Mouse (Mus musculus) layer of hippocampus, postnatal 10 days (tissue): Measurements from ENCODE around the gene Cenpa. TPM values are rescaled to one million over a fixed set of nuclear protein-coding genes. Genes with fewer than 3 reads are reported as not detected.

Experiments used
- DNase-seq, 2 experiments: peaks; one replicate each; pipeline ENCODE4 v3.0.0; 2021; ENCODE audit warnings: low spot score in 2 of 2
- total RNA-seq, 2 experiments: library from RNA; stranded (reverse); gene quantifications; 2 replicates each; pipeline ENCODE4 v1.2.3; 2021

Cenpa gene
- total RNA-seq, 2 experiments from 2014 or later: 9.3 to 10.4 TPM

DNA sequence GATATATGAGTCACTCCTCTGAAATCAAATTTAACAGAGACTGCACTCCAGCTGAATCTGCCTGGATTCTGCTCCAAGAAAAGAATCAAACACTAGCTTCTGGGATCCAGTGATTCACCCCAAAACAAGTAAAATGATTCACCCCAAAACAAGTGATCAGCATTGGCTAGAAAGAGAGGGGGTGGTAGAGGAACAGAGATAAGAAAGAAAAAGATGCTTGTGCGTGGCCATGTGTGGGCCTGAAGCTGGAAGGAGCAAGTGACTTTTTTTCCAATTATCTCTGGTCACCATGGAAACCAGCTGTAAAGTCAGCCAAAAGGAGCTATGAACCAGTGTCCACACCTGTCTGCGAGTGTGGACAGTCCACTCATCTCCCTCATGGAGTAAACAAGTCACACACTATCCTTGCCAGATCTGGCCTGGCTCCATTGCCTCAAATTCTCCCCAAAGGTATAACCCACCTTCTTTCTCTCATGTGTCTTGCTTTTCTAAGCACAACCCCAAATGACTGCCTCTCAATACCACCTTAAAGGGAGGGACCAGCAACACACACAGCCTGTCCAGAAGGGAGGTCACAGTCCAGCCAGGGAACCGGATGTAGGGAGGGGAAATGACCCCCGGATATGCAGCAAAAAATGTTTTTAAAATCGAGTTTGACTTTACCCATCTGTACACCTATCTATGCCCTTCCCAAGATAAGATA lies 22.9 kb upstream of the Cenpa start:
- DNase-seq: no peak

DNA sequence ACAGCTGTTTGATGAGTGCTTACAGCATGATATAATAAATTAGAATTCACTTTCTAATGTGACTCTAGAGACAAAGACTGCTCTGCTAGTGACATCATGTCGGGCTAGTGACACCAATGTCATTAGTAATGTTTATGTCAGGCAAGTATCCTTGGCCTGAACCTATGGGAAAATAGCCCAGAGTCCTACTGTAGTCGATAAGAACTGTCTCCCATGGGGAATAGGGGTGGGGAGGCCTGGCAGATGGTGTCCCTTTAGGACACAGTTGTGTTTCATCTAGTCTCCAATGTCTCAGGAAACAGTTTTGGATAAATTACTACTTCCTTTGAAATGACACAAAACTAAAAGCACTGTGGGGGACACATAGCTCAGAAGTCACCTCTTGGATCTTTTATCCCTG lies 20.5 kb upstream of the Cenpa start:
- no peak for DNase-seq

GRCm38 (mm10) chr5:30647396-30647795 lies 19.2 kb upstream of the Cenpa start:
- no peak for DNase-seq

DNA sequence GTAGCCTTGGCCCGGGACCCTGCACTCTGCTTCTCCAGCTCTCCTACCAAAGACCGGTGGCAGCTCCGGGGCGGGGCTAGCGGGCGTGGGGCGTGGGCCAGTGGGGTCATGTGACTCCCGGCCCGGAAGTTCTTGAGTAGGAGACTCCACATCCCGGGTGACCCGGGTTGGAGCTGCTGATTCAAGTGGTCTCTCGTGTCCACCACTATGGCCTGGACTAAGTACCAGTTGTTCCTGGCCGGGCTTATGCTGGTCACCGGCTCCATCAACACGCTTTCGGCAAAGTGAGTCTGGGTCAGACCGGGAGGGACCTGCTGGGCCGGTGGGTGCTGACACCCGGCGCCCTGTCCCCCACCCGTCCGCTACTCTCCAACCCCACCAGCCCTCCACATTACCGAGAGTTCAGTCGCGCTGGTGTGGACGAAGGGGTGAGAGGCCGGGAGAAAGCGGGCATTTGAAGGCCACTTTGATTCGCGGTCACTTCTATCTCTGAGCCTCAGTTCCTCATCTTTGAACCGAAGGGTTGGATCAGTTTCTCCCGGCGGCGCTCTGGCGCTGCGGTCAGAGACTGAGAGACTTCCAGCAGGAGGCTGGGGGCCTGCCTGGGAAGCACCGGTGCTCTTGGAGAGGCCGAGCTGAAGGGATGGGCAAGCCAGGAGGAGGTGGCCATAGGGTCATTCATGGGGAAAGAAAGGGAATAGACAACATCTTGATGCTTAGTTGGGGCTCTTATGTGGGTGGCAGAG lies 18.6 kb upstream of the Cenpa start, which contains the start of gene Slc35f6:
Slc35f6 (plus strand) TSS at position 119 of the 746 bp plus-strand sequence.
- DNase-seq: peak; percentile 90 to 95

DNA sequence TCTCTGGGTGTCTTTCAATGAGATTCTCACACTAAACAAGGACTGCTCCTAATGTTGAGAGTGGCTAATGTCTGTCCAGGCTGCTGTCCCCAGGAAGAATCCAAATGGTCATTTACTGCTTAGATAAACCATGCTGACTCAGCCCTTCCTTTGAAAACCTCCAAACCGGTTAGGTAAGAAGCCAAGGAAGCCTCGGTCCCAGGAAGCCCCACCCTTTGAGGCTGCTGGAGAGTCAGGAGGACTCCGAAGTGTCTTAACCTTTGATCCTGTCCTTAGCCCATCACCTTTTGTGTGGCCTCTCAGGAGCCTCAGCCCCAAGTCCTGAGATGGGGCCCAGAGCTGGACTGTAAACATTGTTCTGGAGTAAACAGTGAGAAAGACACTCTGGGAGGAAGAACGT lies 17.0 kb upstream of the Cenpa start:
- no peak for DNase-seq

- peak in 1 of 2 experiments; percentile 22 for DNase-seq
Measured at GRCm38 (mm10) chr5:30650756-30651155, 15.8 kb upstream of the Cenpa start.

DNA sequence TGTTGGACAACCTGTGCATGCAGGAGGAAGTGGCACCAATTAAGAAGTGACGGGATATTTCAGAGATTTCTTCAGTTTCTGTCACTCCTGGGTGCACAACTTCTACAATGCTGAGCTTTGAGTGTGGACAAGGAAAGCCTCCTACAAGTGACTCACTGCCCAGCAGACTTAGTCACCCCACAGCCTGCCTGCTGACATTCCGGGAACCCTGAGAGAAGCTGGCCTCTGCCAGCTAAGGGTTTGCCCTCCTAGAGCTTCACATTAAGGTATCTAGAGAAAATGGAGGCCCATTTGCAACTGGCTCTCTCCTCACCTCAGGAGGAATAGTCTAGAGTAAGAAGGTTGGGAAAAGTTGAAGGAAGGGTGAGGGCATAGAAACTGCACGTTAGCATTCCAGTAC lies 15.0 kb upstream of the Cenpa start:
- no peak for DNase-seq

- no peak for DNase-seq
Measured at GRCm38 (mm10) chr5:30653246-30653645, 13.3 kb upstream of the Cenpa start.

- no peak for DNase-seq
Measured at GRCm38 (mm10) chr5:30655042-30655441, 11.5 kb upstream of the Cenpa start.

DNA sequence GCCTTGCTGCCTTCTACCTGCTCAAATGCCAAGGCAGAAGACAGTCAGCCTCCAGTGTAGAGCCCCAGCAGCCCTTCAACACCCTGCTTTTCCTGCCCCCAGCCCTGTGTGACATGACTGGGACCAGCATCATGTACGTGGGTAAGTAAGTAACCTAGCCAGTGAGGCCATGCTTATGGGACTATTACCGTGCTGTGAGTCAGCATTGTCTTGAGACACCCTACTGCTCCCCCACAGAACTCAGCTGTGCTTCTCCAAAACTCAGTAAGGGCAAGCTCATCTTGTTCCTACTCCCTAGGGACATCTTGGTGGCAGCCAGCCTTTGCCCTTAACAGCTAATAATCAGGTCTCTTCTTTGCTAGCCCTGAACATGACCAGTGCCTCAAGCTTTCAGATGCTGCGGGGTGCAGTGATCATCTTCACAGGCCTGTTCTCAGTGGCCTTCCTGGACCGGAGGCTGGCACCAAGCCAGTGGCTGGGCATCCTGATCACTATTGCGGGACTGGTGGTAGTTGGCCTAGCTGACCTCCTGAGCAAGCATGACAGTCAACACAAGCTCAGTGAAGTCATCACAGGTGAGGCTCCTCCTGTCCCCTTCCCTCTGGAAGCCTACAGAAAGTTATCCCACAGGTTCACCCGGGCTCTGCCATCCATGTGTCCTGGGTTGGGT lies 10.9 kb upstream of the Cenpa start:
- DNase-seq: no peak

DNA sequence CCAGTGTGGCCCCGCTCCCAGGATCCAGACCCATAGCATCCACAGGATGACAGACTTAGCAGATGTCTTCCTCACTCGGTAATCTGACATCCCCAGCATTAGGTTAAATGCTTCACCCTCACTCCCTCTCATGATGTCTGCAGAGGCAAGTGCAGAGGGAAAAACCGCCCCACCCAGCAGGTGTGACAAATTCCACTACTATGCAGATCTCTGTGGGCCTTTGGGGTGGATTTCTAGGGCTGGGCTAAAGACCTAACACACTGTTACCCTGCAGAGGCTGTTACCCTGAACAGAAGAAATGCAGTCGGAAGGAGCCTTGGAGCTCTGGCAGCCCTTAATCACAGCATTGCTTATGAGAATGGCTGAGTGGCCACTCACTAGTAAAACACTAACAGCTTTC lies 7.5 kb upstream of the Cenpa start:
- DNase-seq: no peak

DNA sequence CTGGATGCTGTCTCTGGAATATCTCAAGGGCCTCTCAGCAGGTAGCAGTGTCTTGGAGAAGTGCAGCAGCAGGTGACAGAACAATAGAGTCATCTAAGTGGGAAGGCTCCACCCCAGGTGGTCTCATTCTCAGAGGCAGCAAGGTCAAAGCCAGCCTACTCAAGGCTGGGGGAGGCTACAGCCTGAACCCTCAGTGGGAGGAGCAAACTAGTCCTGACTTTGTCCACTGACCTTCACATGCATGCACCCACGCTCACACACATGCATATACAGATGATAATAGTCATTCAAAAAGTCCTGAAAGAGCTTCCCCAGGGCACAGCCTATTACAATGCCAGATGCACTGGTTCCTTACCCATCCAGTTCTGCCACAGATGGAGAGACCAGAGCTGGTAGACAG lies 6.3 kb upstream of the Cenpa start:
- DNase-seq: no peak

- DNase-seq: no peak
Measured at GRCm38 (mm10) chr5:30660813-30661212, 5.8 kb upstream of the Cenpa start.

- no peak for DNase-seq
Measured at GRCm38 (mm10) chr5:30665360-30665759, 1.2 kb upstream of the Cenpa start.

DNA sequence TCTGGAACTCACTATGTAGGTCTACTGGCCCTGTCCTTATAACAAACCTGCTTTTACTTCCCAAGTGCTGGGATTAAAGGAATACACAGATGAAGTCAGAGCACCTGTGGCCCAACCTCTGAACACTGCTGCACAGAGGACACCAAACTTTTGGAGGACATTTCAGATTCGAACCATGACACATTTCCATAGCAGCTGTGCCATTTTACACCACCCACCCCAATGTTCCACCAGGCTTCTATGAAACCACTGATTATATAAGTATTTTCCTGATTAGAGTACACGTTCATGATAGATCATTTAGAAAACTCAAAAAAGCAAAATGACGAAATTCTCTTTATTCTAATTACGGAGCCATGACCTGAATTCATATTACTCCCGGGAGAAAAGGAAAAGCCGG lies 609 bp upstream of the Cenpa start:
- DNase-seq: no peak

GRCm38 (mm10) chr5:30667215-30667614 lies 638 bp downstream of the Cenpa start:
- no peak for DNase-seq

DNA sequence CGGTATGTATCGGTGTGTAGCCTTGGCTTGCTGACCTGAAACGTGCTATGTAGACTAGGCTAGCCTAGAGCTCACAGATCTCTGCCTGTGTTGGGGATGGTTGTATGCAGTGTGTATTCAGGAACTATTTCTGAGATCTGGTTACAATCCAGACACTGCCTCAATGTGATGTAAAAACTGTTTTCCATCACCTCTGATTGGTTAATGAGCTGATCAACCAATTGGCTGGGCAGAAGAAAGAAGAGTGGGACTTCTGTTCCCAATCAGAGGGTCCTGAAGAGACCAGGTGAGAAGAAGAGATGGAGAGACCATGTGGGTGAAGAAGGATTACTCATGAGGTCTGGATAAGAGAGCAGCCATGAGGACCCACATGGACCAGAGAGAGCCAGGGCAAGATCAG lies 1.1 kb downstream of the Cenpa start:
- DNase-seq: no peak

DNA sequence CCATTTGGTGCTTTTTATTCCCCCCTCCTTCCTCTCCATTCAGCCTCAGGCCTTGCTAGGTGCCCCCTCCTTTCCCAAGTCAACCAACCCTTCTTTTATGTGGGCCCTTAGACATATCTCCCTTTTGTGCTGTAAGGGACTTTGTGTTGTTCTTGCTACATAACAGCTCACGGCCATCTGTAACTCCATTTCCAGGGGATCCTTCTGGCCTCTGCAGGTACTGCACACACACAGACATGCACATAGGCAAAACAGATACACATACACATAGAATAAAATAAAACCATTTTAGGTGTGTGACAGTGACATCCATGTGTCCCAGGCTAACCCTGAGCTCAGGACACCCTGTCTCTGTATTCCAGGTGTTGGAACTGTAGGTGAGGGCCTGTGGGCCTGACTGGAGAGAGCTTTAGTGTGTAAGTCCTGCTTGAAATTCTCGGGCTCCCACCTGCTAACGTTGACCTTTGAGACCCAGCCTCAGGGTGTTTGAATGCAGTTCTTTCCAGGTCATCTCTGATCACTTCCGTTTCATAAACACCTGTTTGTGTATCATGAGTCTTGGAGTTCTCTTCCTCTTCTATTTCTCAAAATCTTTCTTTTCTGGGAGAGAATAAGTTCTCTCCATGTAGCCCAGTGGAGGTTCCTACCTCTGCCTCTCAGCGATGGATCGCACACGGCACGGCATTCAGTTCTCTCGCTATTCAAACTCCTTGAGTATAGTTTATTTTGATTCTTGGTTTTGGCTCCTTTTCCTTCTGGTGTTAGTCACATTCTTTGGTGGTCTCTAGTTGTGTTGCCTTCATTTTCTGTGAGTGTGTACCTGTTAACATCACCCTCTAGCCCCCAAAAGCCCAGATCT lies 2.3 kb downstream of the Cenpa start:
- DNase-seq: no peak

DNA sequence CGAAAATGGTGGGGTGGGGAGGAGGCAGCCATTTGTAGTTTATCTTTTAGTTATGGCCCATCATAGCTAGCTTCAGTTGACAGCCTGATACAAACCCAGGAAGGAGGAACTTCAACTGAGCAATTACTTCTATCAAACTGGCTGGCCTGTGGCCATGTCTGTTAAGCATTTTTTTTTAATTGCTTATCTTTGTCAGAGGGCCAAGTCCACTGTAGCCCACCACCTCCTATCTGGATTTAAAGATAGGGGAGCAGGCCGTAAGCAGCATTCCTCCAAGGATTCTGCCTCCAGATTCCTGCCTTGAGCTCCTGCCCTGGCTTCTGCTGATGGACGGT lies 2.9 kb downstream of the Cenpa start:
- DNase-seq: no peak

DNA sequence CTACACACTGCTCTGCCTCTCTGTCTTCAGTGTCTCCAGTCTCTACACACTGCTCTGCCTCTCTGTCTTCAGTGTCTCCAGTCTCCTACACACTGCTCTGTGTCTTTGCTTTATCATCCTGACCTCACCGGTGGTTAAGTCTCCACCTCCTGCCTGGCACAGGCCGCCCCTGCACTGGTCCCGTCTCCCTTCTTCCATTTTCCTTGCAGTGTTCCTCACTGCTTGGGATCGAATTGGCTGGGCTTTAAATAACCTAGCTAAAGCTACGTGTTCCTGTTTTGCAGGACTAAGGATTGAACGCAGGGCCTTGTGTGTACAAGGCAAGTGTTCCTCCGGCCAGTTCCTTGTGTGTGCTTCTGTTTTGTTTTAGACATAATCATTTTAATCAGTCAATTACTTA lies 3.5 kb downstream of the Cenpa start:
- DNase-seq: no peak

DNA sequence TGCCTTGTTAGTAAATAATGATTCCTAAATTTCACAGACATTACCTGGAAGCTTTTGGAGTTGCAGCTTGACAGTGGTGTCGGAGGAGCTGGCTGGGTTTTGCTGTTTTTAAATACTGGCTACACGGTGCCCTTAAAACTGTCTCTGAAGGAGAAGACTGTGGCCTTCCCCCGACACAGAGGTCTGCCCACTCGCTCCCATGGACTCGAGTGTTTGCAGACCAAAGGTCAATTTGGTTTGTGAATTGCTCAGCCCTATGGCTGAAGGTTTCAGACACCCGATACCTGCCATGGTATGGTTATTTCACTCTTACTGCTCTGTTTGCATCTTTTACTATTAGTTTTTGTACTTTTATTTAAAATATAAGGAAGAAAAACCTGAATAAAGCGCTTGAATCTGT lies 7.4 kb downstream of the Cenpa start:
- DNase-seq: no peak

- DNase-seq: no peak
Measured at GRCm38 (mm10) chr5:30676800-30677199, 10.2 kb downstream of the Cenpa start.
